Mouse (Mus musculus): ENCODE results near the gene Cherp. TPM values are rescaled to one million over a fixed set of nuclear protein-coding genes. Genes with fewer than 3 reads are reported as not detected.

The Cherp gene
- total and polyA plus RNA-seq, 3 experiments = 21.1 to 106 (median 78.0) TPM

GRCm38 (mm10) chr8:72421362-72422335, 53.4 kb downstream of the Cherp start, which contains the start of gene Eps15l1:
Eps15l1 (minus strand) TSS chr8:72421460.
- H3K36me3 ChIP-seq (ENCODE audit: control insufficient read depth in 1 of 2, insufficient read depth in 2 of 2, low read length in 2 of 2) = peaks cover 0 to 11% of the 10 kb centered on the region in 2 experiments; a peak in 2 of 4 replicates
- H3K27me3 ChIP-seq (ENCODE audit: control insufficient read depth in 1 of 2, insufficient read depth in 2 of 2, low read length in 2 of 2) = no peaks in the 10 kb centered on the region
- H3K9me3 ChIP-seq (replicated peaks; ENCODE audit: insufficient read depth, low read length) = no peaks in the 10 kb centered on the region
- H3K4me1 ChIP-seq (ENCODE audit: control insufficient read depth in 1 of 2, insufficient read depth in 2 of 2, low read length in 2 of 2) = peaks cover 4 to 19% of the 10 kb centered on the region in 2 experiments
- DNase-seq (ENCODE audit: low read depth, low spot score) = peak; percentile 99
- H3K27ac ChIP-seq (ENCODE audit: control insufficient read depth, low read depth, low read length) = peak within 1 kb of the TSS; percentile 57; the same call in 1 of the 2 replicates
- H3K4me3 ChIP-seq (ENCODE audit: control insufficient read depth in 1 of 2, insufficient read depth in 1 of 2, low read depth in 2 of 2, low read length in 2 of 2) = peak within 1 kb of the TSS; percentile 54 to 88
- peaks cover 44% of the 10 kb centered on the region for H3K79me2 ChIP-seq (ENCODE audit: control insufficient read depth, insufficient read depth, low read length, poor library complexity)
- peak within 1 kb of the TSS; percentile 85 for H3K9ac ChIP-seq (ENCODE audit: control insufficient read depth, low read depth, low read length, poor library complexity, severe bottlenecking)
- TF ChIP-seq HCFC1 (IDR thresholded peaks at IDR 0.05; ENCODE audit: low read depth, low read length) = peak; percentile 81
- TF ChIP-seq MAFK (IDR thresholded peaks at IDR 0.05; ENCODE audit: borderline replicate concordance, low read depth, low read length) = no peak
- TF ChIP-seq NRF1 (IDR thresholded peaks at IDR 0.05; ENCODE audit: insufficient read depth, low read depth, low read length, poor library complexity, severe bottlenecking) = peak; percentile 88
- TF ChIP-seq RCOR1 (IDR thresholded peaks at IDR 0.05; ENCODE audit: low read depth, low read length) = no peak
- TF ChIP-seq NELFE (IDR thresholded peaks at IDR 0.05; ENCODE audit: low read depth, low read length) = peak; percentile 79
- TF ChIP-seq MEF2A (IDR thresholded peaks at IDR 0.05; ENCODE audit: extremely low read depth, insufficient replicate concordance, low read depth, low read length, poor library complexity, severe bottlenecking) = no peak
- peak; percentile 77 for TF ChIP-seq ZMIZ1 (IDR thresholded peaks at IDR 0.05; ENCODE audit: low read depth, low read length)
- TF ChIP-seq KAT2A (conservative IDR thresholded peaks at IDR 0.05; ENCODE audit: low read depth, low read length) = no peak; the same call in 1 of the 2 replicates
- no peak for TF ChIP-seq CHD1 (IDR thresholded peaks at IDR 0.05; ENCODE audit: low read depth, low read length)
- TF ChIP-seq EP300 (IDR thresholded peaks at IDR 0.05; ENCODE audit: low read depth in 1 of 2, low read length in 2 of 2) = no peak
- no peak for TF ChIP-seq ETS1 (IDR thresholded peaks at IDR 0.05; ENCODE audit: low read depth, low read length)
- TF ChIP-seq SIN3A (IDR thresholded peaks at IDR 0.05; ENCODE audit: low read length) = peak; percentile 79
- TF ChIP-seq CTCF (IDR thresholded peaks at IDR 0.05 in 2 of 3, conservative IDR thresholded peaks at IDR 0.05 in 1 of 3; ENCODE audit: control insufficient read depth in 1 of 3, insufficient read depth in 1 of 3, low read depth in 2 of 3, low read length in 3 of 3, poor library complexity in 1 of 3, severe bottlenecking in 1 of 3) = peak in 2 of 3 experiments; percentile 1 to 26; a peak in 2 of 6 replicates
- TF ChIP-seq MAX (IDR thresholded peaks at IDR 0.05; ENCODE audit: low read length) = peak; percentile 95
- peak; percentile 27 for TF ChIP-seq SMC3 (IDR thresholded peaks at IDR 0.05; ENCODE audit: low read depth, low read length)
- TF ChIP-seq POLR2AphosphoS5 (IDR thresholded peaks at IDR 0.05; ENCODE audit: borderline replicate concordance, low read depth, low read length) = no peak
- no peak for TF ChIP-seq ZNF384 (IDR thresholded peaks at IDR 0.05; ENCODE audit: low read depth, low read length)
- no peak; the same call in 1 of the 2 replicates for TF ChIP-seq MAZ (IDR thresholded peaks at IDR 0.05; ENCODE audit: low read depth, low read length)
- peak; percentile 44; the same call in 1 of the 2 replicates for TF ChIP-seq ELF1 (IDR thresholded peaks at IDR 0.05; ENCODE audit: low read depth, low read length)
- TF ChIP-seq E2F4 (IDR thresholded peaks at IDR 0.05; ENCODE audit: borderline replicate concordance, low read depth, low read length) = 0 out of 2 replicates have a peak, but pooled peaks have one; percentile 18
- TF ChIP-seq TCF12 (IDR thresholded peaks at IDR 0.05; ENCODE audit: low read depth, low read length) = peak; percentile 30; the same call in 1 of the 2 replicates
- peak; percentile 97 for TF ChIP-seq MXI1 (IDR thresholded peaks at IDR 0.05; ENCODE audit: low read depth, low read length)
- TF ChIP-seq ZKSCAN1 (IDR thresholded peaks at IDR 0.05; ENCODE audit: low read depth, low read length) = no peak
- TF ChIP-seq POLR2A (IDR thresholded peaks at IDR 0.05; ENCODE audit: control insufficient read depth in 1 of 2, insufficient read depth in 1 of 2, low read depth in 1 of 2, low read length in 2 of 2, poor library complexity in 1 of 2) = peak in 1 of 2 experiments; percentile 76
- no peak for TF ChIP-seq ZC3H11A (IDR thresholded peaks at IDR 0.05; ENCODE audit: low read depth, low read length)
- peak; percentile 41 for TF ChIP-seq RAD21 (IDR thresholded peaks at IDR 0.05; ENCODE audit: low read depth, low read length)
- TF ChIP-seq BHLHE40 (IDR thresholded peaks at IDR 0.05; ENCODE audit: borderline replicate concordance, low read depth, low read length) = peak; percentile 91
- peak; percentile 86 for TF ChIP-seq POLR2AphosphoS2 (IDR thresholded peaks at IDR 0.05; ENCODE audit: low read length)
- TF ChIP-seq UBTF (IDR thresholded peaks at IDR 0.05; ENCODE audit: borderline replicate concordance, insufficient read depth, low read depth, low read length) = no peak
- no peak for TF ChIP-seq TAL1 (IDR thresholded peaks at IDR 0.05; ENCODE audit: low read length)
- TF ChIP-seq USF2 (IDR thresholded peaks at IDR 0.05; ENCODE audit: borderline replicate concordance in 1 of 2, insufficient read depth in 1 of 2, low read depth in 1 of 2, low read length in 2 of 2) = 0 out of 4 replicates have a peak, but pooled peaks of 1 of the 2 experiments have one; percentile 17
- no peak for TF ChIP-seq CHD2 (IDR thresholded peaks at IDR 0.05; ENCODE audit: low read length)
- no peak for TF ChIP-seq JUND (IDR thresholded peaks at IDR 0.05; ENCODE audit: low read depth, low read length)
- TF ChIP-seq MYC (IDR thresholded peaks at IDR 0.05; ENCODE audit: low read depth, low read length) = peak; percentile 95

Data from MEL (cell line).